Mouse (Mus musculus) megakaryocyte, embryonic 14.5 days (primary cell): ENCODE measurements around the gene Vmn2r55. TPM values are rescaled to one million over a fixed set of nuclear protein-coding genes. Genes with fewer than 3 reads are reported as not detected.
"Not testable (repeated sequence)": the region's sequence is repeated elsewhere in the genome, so short reads cannot be mapped to it uniquely, and the experiment has no call there.

Experiments
- H3K27me3 ChIP-seq: replicated peaks from 2 replicates; pipeline ENCODE3; 2012; ENCODE audit warnings: inconsistent platforms
- H3K36me3 ChIP-seq: replicated peaks from 2 replicates; pipeline ENCODE3; 2012; ENCODE audit warnings: low read length, inconsistent platforms, mixed read lengths
- H3K4me1 ChIP-seq: 2 replicates; pipeline ENCODE4 v1.6.1; 2012; ENCODE audit warnings: inconsistent platforms
- H3K4me3 ChIP-seq: replicated peaks from 2 replicates; pipeline ENCODE3; 2012; ENCODE audit warnings: moderate library complexity, mild to moderate bottlenecking, inconsistent platforms
- H3K9me3 ChIP-seq: 2 replicates; pipeline ENCODE4 v1.6.1; 2012; ENCODE audit warnings: inconsistent platforms
- FLI1 ChIP-seq: IDR thresholded peaks from 2 replicates; pipeline ENCODE4 v1.6.1; 2012; ENCODE audit warnings: low read length, inconsistent platforms, mixed read lengths
- GATA1 ChIP-seq: IDR thresholded peaks from 3 replicates; pipeline ENCODE4 v1.6.1; 2012; ENCODE audit warnings: mixed read lengths, low read length, inconsistent platforms, borderline replicate concordance
- polyA plus RNA-seq: library from polyadenylated mRNA; stranded (reverse); fragments of >175 nt; gene quantifications from 2 replicates; pipeline ENCODE4 v1.2.3, GENCODE M21; 2012; ENCODE audit warnings: low replicate concordance; ENCODE audit not compliant: insufficient read depth

Vmn2r55 gene
- not detected in 2 replicates for polyA plus RNA-seq

DNA sequence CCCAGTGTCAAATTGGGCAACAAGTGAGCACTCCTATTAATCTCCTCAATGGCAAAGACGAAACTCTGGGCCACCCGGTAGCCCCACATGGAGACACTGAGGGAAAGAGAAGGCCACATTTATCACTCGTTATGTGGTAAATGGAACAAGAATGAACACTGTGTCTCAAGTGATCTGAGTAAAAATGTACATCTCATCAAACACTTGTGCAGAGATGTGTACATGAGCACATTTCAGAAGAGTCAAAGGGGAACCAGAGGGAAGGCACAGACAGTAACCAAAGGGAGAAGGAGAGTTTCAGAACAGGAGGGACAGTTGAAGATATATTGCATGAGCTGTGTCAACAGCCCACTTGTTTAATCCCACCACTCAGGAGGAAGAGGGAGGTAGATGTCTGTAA lies at the start of gene Vmn2r55:
Gene Vmn2r55 (minus strand): TSS at position 101 of the 400 bp plus-strand sequence.
- not testable (repeated sequence) for H3K9me3 ChIP-seq, H3K36me3 ChIP-seq, H3K4me3 ChIP-seq, H3K4me1 ChIP-seq, H3K27me3 ChIP-seq

DNA sequence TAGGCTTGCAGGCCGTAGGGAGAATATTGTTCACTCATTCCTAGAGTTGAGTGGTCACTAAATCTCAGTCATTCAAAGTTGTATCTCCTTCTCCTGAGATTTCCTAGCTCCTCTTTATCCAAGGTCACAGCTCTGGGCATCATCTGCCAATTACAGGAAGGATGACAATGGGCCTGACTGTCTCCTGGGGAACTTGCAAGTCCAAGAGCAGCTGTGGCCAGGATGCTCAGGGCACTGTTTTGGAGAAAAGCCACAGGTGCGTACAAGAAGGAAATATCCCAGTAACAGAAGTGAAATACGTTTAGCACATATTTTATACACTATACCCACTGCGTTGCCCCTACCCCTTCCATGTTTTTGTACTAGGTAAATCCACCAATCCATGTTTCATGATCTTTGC lies 44.6 kb downstream of the Vmn2r55 start, which contains the start of gene Vmn2r54:
Gene Vmn2r54 (minus strand): TSS at position 101 of the 400 bp plus-strand sequence.
- H3K27me3 ChIP-seq, H3K9me3 ChIP-seq, H3K36me3 ChIP-seq, H3K4me1 ChIP-seq, H3K4me3 ChIP-seq: not testable (repeated sequence)

DNA sequence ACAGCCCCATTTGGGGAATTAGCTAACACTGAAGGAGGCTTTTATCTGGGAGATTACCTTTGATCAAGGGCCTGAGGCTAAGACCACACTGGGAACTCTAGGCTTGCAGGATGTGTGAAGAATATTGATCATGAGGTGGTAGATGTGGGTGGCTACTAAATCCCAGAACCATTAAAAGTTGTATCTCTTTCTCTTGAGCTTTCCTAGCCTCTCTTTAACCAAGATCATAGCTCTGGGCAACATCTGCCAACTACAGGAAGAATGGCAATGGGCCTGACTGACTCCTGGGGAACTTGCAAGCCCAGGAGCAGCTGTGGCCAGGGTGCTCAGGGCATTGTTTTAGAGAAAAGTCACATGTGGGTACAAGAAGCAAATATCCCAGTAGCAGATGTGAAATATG lies 76.1 kb downstream of the Vmn2r55 start, which contains the start of gene Vmn2r53:
Gene Vmn2r53 (minus strand): TSS at position 101 of the 400 bp plus-strand sequence.
- H3K4me3 ChIP-seq: no peak within 1 kb of the TSS
- H3K36me3 ChIP-seq: no peaks in the 10 kb centered on the region
- H3K27me3 ChIP-seq: no peaks in the 10 kb centered on the region
- no peak for TF ChIP-seq GATA1
- TF ChIP-seq FLI1: no peak
- H3K9me3 ChIP-seq: no peaks in the 10 kb centered on the region; the same call in 1 of the 2 replicates
- H3K4me1 ChIP-seq: no peaks in the 10 kb centered on the region

Other genes starting within 250 kb of the Vmn2r55 start
- gene Zfp606, start 206.7 kb downstream of the Vmn2r55 start, polyA plus RNA-seq: 1.1 and 1.3 TPM in 2 replicates
- gene 2900092C05Rik, start 172.5 kb downstream of the Vmn2r55 start, polyA plus RNA-seq: not detected in 2 replicates
- gene Vmn2r53, start 76.2 kb downstream of the Vmn2r55 start, polyA plus RNA-seq: 0.10 TPM in 1 of 2 replicates, not detected in the other
- gene Vmn2r54, start 44.7 kb downstream of the Vmn2r55 start, polyA plus RNA-seq: not detected in 2 replicates
- not detected in 2 replicates for gene Vmn2r56, start 50.0 kb upstream of the Vmn2r55 start, polyA plus RNA-seq
- gene Zscan18, start 118.6 kb upstream of the Vmn2r55 start, polyA plus RNA-seq: not detected in 2 replicates
- gene Zfp329, start 133.9 kb upstream of the Vmn2r55 start, polyA plus RNA-seq: not detected in 2 replicates
- gene Zfp110, start 149.8 kb upstream of the Vmn2r55 start, polyA plus RNA-seq: 0.65 TPM in 1 of 2 replicates, not detected in the other
- 0.25 TPM in 1 of 2 replicates, not detected in the other for gene Zfp128, start 196.2 kb upstream of the Vmn2r55 start, polyA plus RNA-seq
- 1.4 and 1.5 TPM in 2 replicates for gene Zscan22, start 212.8 kb upstream of the Vmn2r55 start, polyA plus RNA-seq
- gene Rps5, start 237.3 kb upstream of the Vmn2r55 start, polyA plus RNA-seq: 434 and 3,041 TPM in 2 replicates
- gene Rnf225, start 242.4 kb upstream of the Vmn2r55 start, polyA plus RNA-seq: 1.5 and 2.4 TPM in 2 replicates